Mouse (Mus musculus) frontal cortex, adult 2 months (tissue): ENCODE results near the gene Fbxl8. TPM values are rescaled to one million over a fixed set of nuclear protein-coding genes. Genes with fewer than 3 reads are reported as not detected.
"Not testable (repeated sequence)": the region's sequence is repeated elsewhere in the genome, so short reads cannot be mapped to it uniquely, and the experiment has no call there.

Source experiments
- DNase-seq, 2 experiments: peaks; one replicate each; pipeline ENCODE4 v3.0.0; 2022; ENCODE audit warnings: low spot score in 1 of 2; ENCODE audit errors: extremely low spot score in 1 of 2
- polyA plus RNA-seq: library from polyadenylated mRNA; depleted of rRNA; stranded (reverse); fragments of >200 nt; gene quantifications from 2 replicates; pipeline ENCODE4 v1.2.3, GENCODE M21; 2012; rRNA removed

Gene Fbxl8
- polyA plus RNA-seq, result 2.0 and 2.1 TPM in 2 replicates

- DNase-seq, result no peak
Measured at GRCm38 (mm10) chr8:105264024-105264982, at the start of gene Fbxl8, which contains the start of gene Tradd. Gene Fbxl8, plus strand, starts transcription at chr8:105264648. Gene Tradd, minus strand, starts transcription at chr8:105264609.

DNA sequence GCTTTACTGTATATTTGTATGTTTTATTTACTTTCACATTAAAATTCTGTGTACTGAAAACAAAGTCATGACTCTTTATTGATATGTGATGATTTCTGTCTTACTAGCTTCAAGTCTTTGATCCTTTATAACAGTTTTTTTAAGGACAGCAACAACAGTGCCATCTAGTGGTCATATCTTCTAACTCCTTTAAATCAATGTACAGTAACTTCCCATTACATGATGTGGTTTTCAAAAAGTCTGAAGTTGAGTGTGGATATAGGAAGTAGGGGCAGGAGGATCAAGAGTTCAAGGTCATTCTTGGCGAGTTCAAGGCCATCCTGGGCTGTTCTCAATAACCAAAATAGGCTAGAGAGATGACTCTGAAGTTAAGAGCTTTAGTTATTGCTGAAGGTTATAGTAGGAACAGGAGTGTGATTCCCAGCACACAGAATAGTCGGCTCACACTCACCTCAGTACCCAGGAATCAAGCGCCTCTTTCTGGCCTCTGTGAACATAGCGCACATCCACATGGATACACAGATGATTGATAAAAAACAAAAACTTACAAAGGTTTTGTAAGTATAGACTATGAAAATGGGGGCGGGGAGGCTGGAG is 46.4 kb upstream of the Fbxl8 start:
- peak; percentile 10 to 86 for DNase-seq

DNA sequence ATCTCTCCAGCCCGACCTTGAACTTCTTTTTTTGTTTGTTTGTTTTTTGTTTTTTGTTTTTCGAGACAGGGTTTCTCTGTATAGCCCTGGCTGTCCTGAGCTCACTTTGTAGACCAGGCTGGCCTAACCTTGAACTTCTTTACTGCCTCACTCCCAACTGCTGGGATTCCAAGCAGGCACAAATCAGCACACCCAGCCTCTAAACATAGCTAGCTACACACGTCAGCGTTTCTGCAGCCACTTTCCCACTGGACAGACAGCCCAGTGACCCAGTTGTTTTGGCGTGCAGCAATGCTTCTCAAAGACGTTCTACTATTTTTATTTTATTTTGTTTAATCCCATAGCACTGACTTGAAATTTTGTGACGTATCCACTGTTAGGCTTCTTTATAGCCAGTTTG is 40.6 kb upstream of the Fbxl8 start:
- no peak for DNase-seq

- peak; percentile 83 to 97 for DNase-seq
Measured at GRCm38 (mm10) chr8:105224413-105225271, 39.8 kb upstream of the Fbxl8 start, which contains the start of gene D230025D16Rik. Gene D230025D16Rik, plus strand, starts transcription at chr8:105225145.

- DNase-seq, result no peak
Measured at GRCm38 (mm10) chr8:105225272-105225593, 39.2 kb upstream of the Fbxl8 start.

- no peak for DNase-seq
Measured at GRCm38 (mm10) chr8:105225917-105226316, 38.5 kb upstream of the Fbxl8 start.

DNA sequence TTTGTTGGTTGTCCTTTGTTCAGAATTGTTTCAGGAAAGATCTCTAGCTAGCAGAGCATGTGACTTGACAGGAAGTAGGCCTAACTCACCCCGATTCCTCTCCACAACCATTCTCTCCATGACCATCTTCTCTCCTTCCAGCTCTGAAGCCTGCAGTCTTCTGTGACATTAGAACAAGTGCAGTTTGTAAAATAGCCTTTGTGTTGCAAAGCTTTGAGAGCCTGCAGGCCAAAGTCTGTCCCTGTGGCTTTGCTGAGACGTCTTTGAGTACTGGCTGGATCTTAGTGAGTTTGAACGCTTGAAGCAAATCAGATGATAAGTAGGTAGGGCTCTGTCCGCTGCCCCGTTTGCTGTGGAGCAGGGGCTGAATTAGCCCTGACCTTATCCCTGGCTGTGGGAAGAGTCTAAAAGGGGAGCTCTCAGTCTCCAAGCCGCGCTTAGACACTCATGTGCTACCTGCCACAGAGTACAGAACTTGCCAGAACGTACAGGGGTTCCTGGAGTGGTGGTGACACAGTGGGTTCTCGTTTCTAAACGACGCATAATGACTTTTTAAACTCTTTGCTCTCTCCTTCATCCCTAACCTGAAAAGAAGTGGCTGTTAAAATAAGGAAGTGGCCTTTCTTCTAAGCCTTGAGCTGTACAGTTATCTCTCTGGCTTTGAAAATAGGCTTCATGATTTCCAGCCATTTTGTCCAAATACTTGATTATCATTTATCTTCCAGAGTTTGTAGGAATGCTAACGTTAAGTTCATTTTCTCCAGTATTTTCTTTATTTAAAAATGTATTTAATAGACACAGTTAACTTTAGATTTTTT is 32.7 kb upstream of the Fbxl8 start:
- DNase-seq, result no peak

GRCm38 (mm10) chr8:105232321-105232693 is 32.1 kb upstream of the Fbxl8 start:
- DNase-seq, result not testable (repeated sequence)

DNA sequence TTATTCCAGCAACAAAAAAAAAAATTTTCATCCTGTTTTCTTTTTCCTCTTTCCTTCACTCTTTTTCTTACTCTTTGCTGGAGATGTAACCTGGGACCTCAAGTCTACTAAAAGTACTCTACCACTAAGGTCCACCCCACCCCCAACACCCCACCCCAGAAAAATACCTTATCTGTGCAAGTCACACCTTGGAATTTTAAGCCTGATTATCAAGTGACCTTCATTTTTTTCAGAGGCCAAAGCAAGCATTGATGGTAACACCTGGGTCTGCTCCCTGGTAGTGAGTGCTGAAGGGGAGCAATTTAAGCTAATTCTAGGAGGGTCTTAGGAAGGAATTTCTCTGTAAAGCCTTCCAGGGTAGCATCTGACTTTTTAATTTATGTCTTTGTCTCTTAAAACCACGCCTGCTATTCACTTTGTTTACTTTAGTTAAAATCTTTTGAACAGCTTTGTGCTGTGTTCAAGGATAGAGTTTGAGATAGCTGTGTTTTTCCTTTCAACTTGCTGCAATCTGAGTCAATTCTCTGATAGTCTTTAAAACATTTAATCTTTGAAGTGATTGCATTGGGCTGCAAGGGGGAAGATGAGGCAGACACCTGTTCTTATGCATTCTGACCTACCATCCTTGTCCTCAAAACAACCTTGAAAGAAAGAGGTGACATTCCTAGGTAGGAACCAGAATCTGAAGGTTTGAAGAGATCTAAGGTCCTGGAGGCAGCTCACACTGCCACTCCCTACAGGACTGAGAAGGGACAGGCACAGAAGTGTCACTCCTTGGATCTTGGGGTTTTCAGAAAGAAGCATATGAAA is 31.1 kb upstream of the Fbxl8 start:
- DNase-seq, result no peak

GRCm38 (mm10) chr8:105235206-105235605 is 29.2 kb upstream of the Fbxl8 start:
- DNase-seq, result no peak

DNA sequence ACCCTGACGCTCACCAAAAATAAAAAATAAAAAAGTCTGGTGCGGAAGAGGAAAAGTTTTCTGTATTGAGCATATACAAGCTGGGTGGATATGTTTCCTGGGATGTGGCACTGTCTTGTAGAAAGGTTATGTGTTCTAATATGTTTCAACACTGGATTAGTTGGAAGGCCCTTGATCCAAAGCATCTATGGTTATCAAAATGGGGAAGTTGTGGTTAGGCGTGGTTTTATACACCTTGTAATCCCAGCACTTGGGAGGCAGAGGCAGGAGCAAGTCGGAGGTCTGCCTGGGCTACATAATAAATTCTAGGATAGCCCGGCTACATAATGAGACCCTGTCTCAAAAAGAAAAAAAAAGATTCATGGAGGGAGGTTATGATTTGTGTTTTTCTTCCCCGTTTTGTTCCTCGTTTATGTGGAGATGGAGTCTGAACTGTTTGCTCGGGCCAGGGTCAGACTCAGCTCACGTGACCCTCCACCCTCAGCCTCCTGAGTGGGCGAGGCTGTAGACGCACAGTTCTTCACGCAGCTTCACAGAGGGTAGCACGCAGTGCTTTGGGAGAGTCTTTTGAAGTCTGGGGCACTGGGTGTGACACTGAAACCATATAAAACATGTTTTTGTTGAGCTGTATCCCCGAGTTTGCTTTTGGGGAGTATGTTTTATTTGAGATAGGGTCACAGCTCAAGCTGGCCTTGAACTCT is 26.9 kb upstream of the Fbxl8 start:
- DNase-seq, result no peak

GRCm38 (mm10) chr8:105241016-105241415 is 23.4 kb upstream of the Fbxl8 start:
- DNase-seq, result no peak

- no peak for DNase-seq
Measured at GRCm38 (mm10) chr8:105251954-105252353, 12.5 kb upstream of the Fbxl8 start.

- no peak for DNase-seq
Measured at GRCm38 (mm10) chr8:105252680-105253537, 11.5 kb upstream of the Fbxl8 start.

GRCm38 (mm10) chr8:105253766-105254151 is 10.7 kb upstream of the Fbxl8 start:
- DNase-seq, result no peak

- peak; percentile 68 to 92 for DNase-seq
Measured at GRCm38 (mm10) chr8:105254152-105254965, 10.1 kb upstream of the Fbxl8 start.

- DNase-seq, result no peak
Measured at GRCm38 (mm10) chr8:105254966-105255350, 9.5 kb upstream of the Fbxl8 start, which contains the start of gene B3gnt9. Gene B3gnt9, minus strand, starts transcription at chr8:105255153.
